Mouse (Mus musculus): Measurements from ENCODE around the gene Ppa1.
"Not testable (repeated sequence)": the region's sequence is repeated elsewhere in the genome, so short reads cannot be mapped to it uniquely, and the experiment has no call there.

The Ppa1 gene

GRCm38 (mm10) chr10:61647790-61648736, at the start of gene Ppa1:
Gene Ppa1 (plus strand): TSS chr10:61648552.
- peak; percentile 79 to 84 for DNase-seq (ENCODE audit: low spot score in 2 of 2)

DNA sequence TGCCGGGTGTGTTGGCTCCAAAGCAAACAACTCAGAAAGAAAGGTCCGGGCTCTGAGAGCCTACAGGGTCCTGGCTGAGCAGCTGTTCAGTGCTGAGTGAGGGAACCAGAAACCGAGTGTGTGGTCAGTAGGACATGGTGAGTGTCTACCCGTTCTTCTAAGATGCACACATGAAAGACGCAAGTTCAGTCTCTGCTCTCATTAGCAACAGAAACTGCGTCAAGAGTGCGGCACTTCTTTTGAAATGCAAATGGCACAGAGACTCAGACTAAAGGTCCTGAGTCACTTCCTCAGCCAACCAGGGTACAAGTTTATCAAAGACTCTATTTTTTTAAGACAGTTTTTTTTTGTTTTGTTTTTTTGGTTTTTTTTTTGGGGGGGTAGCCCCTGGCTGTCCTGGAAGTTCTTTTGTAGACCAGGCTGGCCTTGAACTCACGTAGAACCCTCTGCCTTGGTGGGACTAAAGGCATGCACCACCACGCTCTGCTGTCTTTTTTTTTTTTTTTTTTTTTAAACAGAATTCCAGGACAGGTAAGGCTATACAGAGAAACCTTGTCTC, 48.7 kb upstream of the Ppa1 start:
- DNase-seq (ENCODE audit: low spot score in 2 of 2): no peak

DNA sequence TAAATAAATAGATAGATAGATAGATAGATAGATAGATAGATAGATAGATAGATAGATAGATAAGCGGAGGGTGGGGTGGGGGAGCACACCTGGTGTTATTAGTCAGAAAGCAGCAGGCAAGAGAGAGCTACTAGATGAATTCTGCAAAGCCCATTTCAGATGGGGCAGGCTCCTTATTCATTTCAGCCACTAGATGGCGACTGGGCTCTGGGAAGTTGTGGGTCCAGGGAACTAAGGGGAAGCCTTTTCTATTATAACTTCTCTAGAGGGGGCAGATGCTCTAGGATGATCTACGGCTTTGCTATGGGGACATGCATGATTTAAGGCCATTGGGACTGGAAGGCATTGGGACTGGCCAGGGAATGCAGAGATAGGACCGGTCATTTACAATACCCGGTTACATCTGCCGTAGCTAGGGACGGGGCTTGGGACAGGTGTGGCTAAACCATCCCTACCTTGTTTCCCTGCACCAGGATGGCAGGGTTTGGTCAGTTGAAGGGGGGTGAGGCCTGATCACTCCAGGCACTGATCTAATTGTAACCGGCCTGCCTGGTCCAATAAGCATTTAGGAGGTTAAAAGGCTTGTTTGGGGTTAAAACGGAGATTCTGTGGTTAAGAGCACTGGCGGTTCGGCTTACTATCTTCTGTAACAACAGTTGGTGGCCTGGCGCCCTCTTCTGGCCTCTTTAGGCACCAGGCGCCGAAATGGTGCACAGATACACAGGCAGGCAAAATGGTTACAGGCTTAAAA, 45.9 kb upstream of the Ppa1 start:
- peak in 1 of 2 experiments; percentile 32 for DNase-seq (ENCODE audit: low spot score in 2 of 2)

- no peak for DNase-seq (ENCODE audit: low spot score in 2 of 2)
Observed at GRCm38 (mm10) chr10:61604376-61605065, 43.8 kb upstream of the Ppa1 start.

DNA sequence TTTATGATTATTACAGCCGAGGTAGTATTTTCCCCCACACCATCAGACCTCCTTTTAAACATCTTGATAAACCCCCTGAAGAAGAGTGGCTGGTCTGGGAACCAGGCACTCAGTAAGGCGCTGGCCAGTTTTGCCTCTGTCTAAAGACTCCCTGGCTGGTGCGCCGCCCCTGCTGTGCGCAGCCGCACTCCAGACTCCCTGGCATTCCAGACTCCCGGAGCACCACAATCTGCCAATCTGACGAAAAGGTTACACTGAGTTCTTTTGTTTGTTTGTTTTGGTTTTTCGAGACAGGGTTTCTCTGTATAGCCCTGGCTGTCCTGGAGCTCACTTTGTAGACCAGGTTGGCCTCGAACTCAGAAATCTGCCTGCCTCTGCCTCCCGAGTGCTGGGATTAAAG, 43.0 kb upstream of the Ppa1 start:
- not testable (repeated sequence) for DNase-seq (ENCODE audit: low spot score in 2 of 2)

DNA sequence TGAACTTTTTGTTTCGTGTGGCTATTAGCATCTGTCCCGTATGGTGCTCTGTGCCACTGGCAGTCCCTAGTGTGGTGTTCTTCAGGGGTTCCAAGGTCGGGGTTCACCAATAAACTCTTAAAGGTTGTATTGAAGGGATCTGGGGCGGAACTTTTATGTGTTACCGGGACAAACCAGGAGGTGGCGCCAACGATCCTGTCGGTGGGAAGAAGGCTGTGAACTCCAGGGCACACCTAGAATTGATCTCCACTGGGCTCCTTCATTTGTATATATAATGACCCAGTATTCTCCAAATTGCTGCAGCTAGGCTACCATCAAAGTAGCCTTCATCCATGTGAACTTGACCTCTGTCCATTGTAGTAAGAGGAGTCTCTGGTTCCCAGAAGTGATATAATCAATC, 42.5 kb upstream of the Ppa1 start:
- peak in 1 of 2 experiments; percentile 50 for DNase-seq (ENCODE audit: low spot score in 2 of 2)

GRCm38 (mm10) chr10:61608233-61608632, 40.1 kb upstream of the Ppa1 start:
- DNase-seq (ENCODE audit: low spot score in 2 of 2): no peak

DNA sequence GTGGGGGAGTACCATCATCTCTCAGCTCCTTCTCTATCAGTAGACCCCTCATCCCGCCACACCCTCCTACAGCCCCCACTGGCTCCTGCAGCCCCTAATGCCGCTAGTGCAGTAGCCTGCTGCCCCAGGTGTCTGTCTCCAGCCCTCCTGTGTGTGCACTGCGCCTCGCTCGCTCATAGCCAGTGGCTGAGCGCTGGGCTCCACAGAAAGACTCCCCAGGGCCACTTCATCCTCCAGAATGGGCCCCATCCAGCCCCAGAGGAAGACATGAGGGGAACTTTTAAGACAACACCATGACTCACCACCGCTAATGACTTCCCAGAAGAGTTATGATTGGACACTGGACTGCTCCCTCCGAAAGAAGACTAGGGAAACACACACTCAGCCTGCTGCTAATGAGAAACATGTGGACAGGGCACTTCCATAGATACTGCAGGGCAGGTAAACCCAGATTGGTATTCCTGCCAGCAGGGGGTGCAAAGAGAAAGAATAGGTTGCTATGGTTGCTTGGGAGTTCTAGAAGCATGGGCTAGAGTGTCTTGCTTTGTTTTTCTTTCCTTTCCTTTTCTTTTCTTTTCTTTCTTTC, 37.6 kb upstream of the Ppa1 start:
- no peak for DNase-seq (ENCODE audit: low spot score in 2 of 2)

DNA sequence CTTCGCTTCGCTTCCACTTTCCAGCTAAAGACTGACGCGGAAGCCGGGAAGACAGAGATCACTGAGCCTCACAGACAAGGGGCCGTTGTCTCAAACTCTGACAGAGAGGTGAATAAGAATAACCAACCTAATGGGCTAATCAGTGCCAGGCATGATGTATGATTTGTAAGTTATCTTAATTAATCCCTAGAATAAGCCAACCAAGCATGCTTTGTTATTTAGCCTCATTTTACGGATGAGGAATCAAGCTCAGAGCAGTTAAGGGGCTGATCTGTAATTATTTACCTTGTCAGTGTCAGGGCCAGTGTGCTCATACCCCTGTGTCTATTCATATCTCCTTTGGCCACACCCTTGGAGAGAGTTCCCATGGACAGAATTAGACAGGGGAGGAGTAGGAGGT, 34.0 kb upstream of the Ppa1 start:
- DNase-seq (ENCODE audit: low spot score in 2 of 2): no peak

- no peak for DNase-seq (ENCODE audit: low spot score in 2 of 2)
Observed at GRCm38 (mm10) chr10:61618528-61618927, 29.8 kb upstream of the Ppa1 start.

- DNase-seq (ENCODE audit: low spot score in 2 of 2): no peak
Observed at GRCm38 (mm10) chr10:61621681-61622080, 26.7 kb upstream of the Ppa1 start.

GRCm38 (mm10) chr10:61623874-61624273, 24.5 kb upstream of the Ppa1 start:
- not testable (repeated sequence) for DNase-seq (ENCODE audit: low spot score in 2 of 2)

DNA sequence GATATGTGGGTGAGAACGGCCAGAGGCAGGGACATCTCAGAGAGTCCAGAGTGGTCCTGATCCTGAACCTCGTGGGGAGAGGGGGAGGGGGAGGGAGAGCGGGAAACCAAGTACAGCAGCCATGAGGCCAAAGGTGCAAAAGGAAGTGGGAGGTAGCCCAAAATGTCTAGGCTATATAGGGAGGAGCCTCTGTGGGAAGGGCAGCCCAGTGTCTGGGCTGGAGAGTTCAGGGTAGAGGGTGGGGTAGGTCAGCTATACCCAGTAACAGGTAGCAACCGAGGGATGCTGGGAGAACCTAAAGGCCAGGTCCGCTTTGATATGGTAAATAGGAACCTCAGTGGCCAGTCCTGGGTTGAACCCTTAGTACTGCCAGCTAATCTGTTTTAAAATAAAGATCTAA, 23.6 kb upstream of the Ppa1 start:
- no peak for DNase-seq (ENCODE audit: low spot score in 2 of 2)

- no peak for DNase-seq (ENCODE audit: low spot score in 2 of 2)
Observed at GRCm38 (mm10) chr10:61625381-61626257, 22.7 kb upstream of the Ppa1 start.

DNA sequence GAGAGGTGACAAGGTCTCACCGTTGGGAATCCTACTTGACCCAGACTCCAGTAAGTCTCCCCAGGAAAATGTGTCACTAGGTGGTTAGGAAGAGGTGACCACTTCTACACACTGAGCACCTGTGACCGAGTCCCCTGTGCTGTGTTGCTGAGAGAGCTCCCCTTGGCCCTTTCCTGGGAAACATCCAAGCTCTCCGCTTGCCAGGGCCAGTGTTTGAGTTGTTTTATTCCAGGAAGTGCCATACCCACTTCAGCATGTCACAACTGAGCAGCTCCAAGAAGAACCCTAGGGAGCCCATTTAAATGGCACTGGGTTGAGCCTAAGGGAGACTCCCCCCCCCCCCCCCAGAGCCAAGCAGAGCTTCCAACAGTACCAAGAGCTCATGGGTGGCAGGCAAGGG, 21.8 kb upstream of the Ppa1 start:
- DNase-seq (ENCODE audit: low spot score in 2 of 2): no peak

DNA sequence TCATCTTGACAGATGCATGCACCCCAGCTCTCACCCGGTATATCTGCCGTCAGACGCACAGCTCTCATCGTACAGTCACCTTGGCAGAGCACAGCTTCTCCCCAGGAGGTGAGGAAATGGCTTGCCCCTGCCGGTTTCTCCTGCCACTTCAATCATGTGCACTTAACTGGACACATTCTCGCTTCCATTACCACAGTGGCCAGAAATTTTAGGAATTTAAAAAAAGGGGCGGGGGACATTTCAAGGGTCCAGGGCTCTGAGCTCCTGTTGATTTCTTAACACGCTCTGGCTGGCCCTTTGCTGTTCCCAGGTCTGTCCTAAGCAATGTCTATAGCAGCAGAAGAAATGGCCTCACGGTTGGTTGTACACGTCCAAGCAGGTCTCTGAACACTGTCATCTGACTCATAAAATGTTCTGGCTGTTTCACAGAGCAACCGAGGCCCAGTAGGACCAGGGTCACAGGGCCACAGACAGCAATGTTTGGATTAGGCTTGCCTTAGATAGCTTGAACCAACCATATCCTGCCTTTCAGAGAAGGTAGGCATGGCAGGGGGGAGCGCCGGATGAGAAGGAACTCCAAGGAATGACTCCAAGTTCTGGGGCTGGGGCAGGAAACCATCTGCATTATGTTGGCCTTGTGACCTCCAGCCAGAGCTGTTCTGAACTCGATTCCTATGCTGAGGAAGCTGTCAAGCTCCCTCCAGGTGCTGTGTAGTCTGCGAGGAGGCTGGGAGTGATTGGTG, 21.0 kb upstream of the Ppa1 start:
- DNase-seq (ENCODE audit: low spot score in 2 of 2): no peak

DNA sequence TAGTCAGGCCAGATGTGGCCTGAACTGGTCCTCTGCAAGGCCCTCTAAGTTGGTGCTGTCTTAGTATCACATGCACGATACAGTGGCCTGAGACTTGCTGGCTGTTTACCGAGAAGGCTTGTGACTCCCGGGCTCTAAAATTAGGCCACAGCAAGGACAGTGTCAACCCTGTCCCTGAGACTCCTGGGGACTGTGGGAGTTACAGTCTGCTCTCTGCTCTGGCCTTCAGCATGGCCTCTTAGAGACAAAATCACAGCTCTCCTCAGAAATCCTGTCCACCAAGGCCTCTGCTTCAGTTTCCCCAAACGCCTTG, 20.5 kb upstream of the Ppa1 start:
- peak; percentile 74 to 78 for DNase-seq (ENCODE audit: low spot score in 2 of 2)

- DNase-seq (ENCODE audit: low spot score in 2 of 2): no peak
Observed at GRCm38 (mm10) chr10:61632445-61632844, 15.9 kb upstream of the Ppa1 start.

- DNase-seq (ENCODE audit: low spot score in 2 of 2): no peak
Observed at GRCm38 (mm10) chr10:61637055-61637454, 11.3 kb upstream of the Ppa1 start.

- DNase-seq (ENCODE audit: low spot score in 2 of 2): no peak
Observed at GRCm38 (mm10) chr10:61640363-61640762, 8.0 kb upstream of the Ppa1 start.

All from heart, adult 9 months (tissue).